Mouse (Mus musculus): ENCODE results near the gene Lclat1.

GRCm38 (mm10) chr17:73113230-73113629 lies 5.4 kb downstream of the Lclat1 start:
- TF ChIP-seq CTCF (IDR thresholded peaks at IDR 0.05; ENCODE audit: control insufficient read depth, insufficient read depth, insufficient replicate concordance, low read depth, low read length) (no peak), POLR2A (IDR thresholded peaks at IDR 0.05; ENCODE audit: control insufficient read depth, low read depth, low read length) (no peak)

All from testis, adult 2 months (tissue).